Mouse (Mus musculus) adrenal gland, adult 8-10 months (tissue): ENCODE results near the gene Nap1l3. TPM values are rescaled to one million over a fixed set of nuclear protein-coding genes. Genes with fewer than 3 reads are reported as not detected.
A peak's percentile ranks its signal among the peaks of the same experiment; 100 is the strongest.

Experiments used
- DNase-seq: peaks from one replicate; pipeline ENCODE4 v3.0.0; 2022
- total RNA-seq, 4 experiments: library from RNA; stranded (reverse); gene quantifications; 2 replicates each; pipeline ENCODE4 v1.2.4; 2022

The Nap1l3 gene
- 1 to 10 TPM; 3.8 to 5.4 (median 4.8) TPM for total RNA-seq

DNA sequence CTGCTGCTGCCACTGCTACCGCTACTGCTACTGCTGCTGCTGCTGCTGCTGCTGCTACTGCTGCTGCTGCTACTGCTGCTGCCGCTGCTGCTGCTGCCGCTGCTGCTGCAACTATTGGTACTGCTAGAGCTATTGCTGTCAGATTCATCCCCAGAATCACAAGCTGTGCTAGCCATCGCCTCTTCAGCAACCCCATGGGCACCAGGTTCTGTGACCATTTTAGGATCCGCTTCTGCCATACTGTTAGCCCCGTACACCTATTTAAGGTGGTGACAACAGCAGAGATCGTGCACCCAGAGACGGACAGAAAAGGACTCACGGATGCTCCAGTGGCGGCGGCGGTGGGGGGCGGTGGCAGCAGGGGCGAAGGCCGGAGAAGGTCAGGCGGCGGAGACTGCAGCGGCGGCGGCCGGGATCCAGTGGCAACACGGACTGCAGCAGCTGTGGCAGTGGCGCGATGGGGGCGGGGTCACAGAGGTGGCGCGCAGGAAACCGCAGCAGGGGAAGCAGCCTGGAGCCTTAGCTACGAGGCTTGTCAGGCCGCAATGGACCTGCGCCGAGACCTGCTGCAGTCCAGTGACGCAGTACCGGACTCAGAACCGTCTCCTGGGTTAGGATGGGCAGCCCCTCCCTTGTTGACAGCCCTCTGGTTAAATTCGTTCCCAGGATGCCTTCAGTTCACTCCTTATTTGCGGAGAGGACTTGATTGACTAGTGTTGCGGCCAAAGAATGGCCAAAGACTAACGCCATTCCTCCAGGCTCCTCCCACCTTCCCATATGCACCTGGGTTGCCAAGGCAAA, at the start of gene Nap1l3:
Nap1l3 (minus strand) TSS at position 621 of the 801 bp plus-strand sequence.
- DNase-seq: peak; percentile 67

DNA sequence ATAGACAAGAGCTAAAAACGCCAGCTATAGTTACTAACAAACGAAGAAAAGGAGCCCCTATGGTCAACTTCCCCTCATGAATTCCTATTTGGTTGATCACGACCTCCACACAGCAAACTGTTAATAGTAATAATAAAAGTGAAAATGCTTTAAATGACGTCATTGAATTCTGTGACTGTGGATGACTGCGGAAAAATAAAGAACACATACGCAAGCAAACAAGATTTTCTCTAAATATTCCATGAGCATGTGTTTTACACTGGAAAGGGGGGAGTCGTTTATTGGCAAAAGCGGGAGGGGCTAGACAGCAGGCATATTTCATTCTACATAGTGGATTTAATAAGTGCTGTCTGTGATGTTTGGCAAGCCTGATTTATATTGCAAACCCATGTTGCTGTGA, 451 bp upstream of the Nap1l3 start:
- no peak for DNase-seq
